Mouse (Mus musculus) liver, embryonic 12.5 days (tissue): ENCODE data around the gene Utrn. TPM values are rescaled to one million over a fixed set of nuclear protein-coding genes. Genes with fewer than 3 reads are reported as not detected.

Experiments used
- ATAC-seq: fragments of 200-750 bp; cut with Nextera tagmentation; 2 replicates; pipeline ENCODE4 v1.8.0; 2017; ENCODE audit warnings: moderate number of reproducible peaks, mild to moderate bottlenecking, moderate library complexity
- H3K27ac ChIP-seq: fragments of 300-500 bp; sonication (generic); 2 replicates; pipeline ENCODE4 v1.5.1; 2016; ENCODE audit warnings: mild to moderate bottlenecking
- H3K27me3 ChIP-seq: fragments of 300-500 bp; sonication (generic); replicated peaks from 2 replicates; pipeline ENCODE4 v1.6.1; 2016; ENCODE audit warnings: mild to moderate bottlenecking, moderate library complexity
- H3K36me3 ChIP-seq: fragments of 300-500 bp; sonication (generic); 2 replicates; pipeline ENCODE4 v1.6.1; 2016; ENCODE audit warnings: mild to moderate bottlenecking, moderate library complexity
- H3K4me1 ChIP-seq: fragments of 300-500 bp; sonication (generic); 2 replicates; pipeline ENCODE4 v1.6.1; 2016
- H3K4me2 ChIP-seq: fragments of 300-500 bp; sonication (generic); 2 replicates; pipeline ENCODE4 v1.6.1; 2016; ENCODE audit warnings: mild to moderate bottlenecking, moderate library complexity
- H3K4me3 ChIP-seq: fragments of 300-500 bp; sonication (generic); 2 replicates; pipeline ENCODE4 v1.5.1; 2016; ENCODE audit warnings: mild to moderate bottlenecking, moderate library complexity
- H3K9ac ChIP-seq: fragments of 300-500 bp; sonication (generic); 2 replicates; pipeline ENCODE4 v1.6.1; 2016; ENCODE audit warnings: mild to moderate bottlenecking, moderate library complexity
- H3K9me3 ChIP-seq: fragments of 300-500 bp; sonication (generic); replicated peaks from 2 replicates; pipeline ENCODE4 v1.6.1; 2016; ENCODE audit warnings: mild to moderate bottlenecking, moderate library complexity
- WGBS: fragments of 180-500 bp; shearing (Covaris S2); methylation state at CpG from one replicate; pipeline ENCODE4 v1.1.7; 2016; ENCODE audit not compliant: insufficient replicate concordance; 5-methylcytosine and 5-hydroxymethylcytosine counted together
- polyA plus RNA-seq: library from polyadenylated mRNA; unstranded; fragments of >200 nt; fragmentation: Nextera tagmentation; extraction: Ambion mirVana; gene quantifications from 2 replicates; pipeline ENCODE4 v1.2.1, GENCODE M21; 2016

The Utrn gene
- polyA plus RNA-seq, 1 experiment from 2014 or later: 14.9 TPM

- no peak for ATAC-seq
- Histone ChIP-seq H3K27ac (no peak overlapping the region), H3K9me3 (no peaks in the 10 kb centered on the region), H3K4me3 (no peak overlapping the region), H3K4me1 (no peaks in the 10 kb centered on the region), H3K9ac (no peak overlapping the region), H3K27me3 (no peaks in the 10 kb centered on the region), H3K36me3 (peaks cover 40% of the 10 kb centered on the region), H3K4me2 (no peak overlapping the region)
- WGBS: 79% methylated on average over 9 of the region's 9 CpGs
Measured at GRCm38 (mm10) chr10:12737926-12738325, 131.2 kb downstream of the Utrn start.

GRCm38 (mm10) chr10:12736861-12737835 is 132.0 kb downstream of the Utrn start:
- H3K4me1 ChIP-seq: no peaks in the 10 kb centered on the region
- H3K27ac ChIP-seq: no peak overlapping the region
- H3K4me2 ChIP-seq: no peak overlapping the region
- no peaks in the 10 kb centered on the region for H3K9me3 ChIP-seq
- peaks cover 40% of the 10 kb centered on the region for H3K36me3 ChIP-seq
- H3K9ac ChIP-seq: no peak overlapping the region
- H3K4me3 ChIP-seq: no peak overlapping the region
- no peak for ATAC-seq
- no peaks in the 10 kb centered on the region for H3K27me3 ChIP-seq
- 81% methylated on average over 18 of the region's 18 CpGs for whole genome bisulfite sequencing

DNA sequence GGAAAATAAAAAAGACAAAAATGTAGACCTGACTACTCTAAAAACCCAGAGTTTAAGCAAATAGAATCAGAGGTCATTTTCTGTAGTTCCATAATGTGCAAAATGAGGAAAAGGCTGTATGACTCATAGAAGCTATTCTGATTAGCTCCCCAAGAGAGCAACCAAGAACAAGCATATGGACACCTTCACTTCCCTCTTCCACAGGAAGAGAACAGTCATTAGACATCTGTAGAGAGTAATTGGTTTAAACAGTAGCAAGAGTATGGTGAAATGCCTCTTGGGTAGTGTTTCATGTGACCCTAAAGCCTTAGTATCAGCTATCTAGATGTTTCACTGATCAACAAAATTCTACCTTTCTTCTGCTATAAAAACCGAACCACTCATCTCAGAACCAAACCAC is 133.5 kb downstream of the Utrn start:
- peaks cover 40% of the 10 kb centered on the region for H3K36me3 ChIP-seq
- H3K9me3 ChIP-seq: no peaks in the 10 kb centered on the region
- ATAC-seq: no peak
- H3K9ac ChIP-seq: no peak overlapping the region
- no peaks in the 10 kb centered on the region for H3K27me3 ChIP-seq
- no peak overlapping the region for H3K4me2 ChIP-seq
- H3K4me3 ChIP-seq: no peak overlapping the region
- WGBS: 66% methylated on average over 1 of the region's 1 CpGs
- H3K4me1 ChIP-seq: no peaks in the 10 kb centered on the region
- no peak overlapping the region for H3K27ac ChIP-seq

DNA sequence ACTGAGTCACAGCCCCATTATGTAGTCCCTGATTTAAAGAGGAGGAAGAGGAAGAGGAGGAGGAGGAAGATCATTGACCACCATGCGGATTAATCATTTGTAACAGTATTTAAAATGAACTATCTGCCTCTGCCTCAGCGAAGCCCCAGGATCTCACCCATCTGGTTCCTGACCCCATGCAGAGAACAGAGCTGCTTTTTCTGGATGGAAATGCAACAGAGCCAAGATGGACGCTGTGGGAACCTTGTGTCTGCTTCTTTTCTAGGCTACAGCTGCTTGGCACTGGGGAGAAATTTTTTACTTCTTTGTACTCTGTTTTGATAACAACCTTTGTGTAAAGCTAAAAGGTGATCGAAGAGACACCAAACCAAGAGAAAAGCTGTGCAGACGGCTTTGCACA is 137.7 kb downstream of the Utrn start:
- H3K36me3 ChIP-seq: peaks cover 25% of the 10 kb centered on the region
- H3K27me3 ChIP-seq: no peaks in the 10 kb centered on the region
- H3K27ac ChIP-seq: no peak overlapping the region
- 72% methylated on average over 5 of the region's 5 CpGs for WGBS
- peaks cover 10% of the 10 kb centered on the region; the same call in 1 of the 2 replicates for H3K4me1 ChIP-seq
- no peak overlapping the region for H3K4me2 ChIP-seq
- H3K4me3 ChIP-seq: no peak overlapping the region
- no peak for ATAC-seq
- H3K9me3 ChIP-seq: no peaks in the 10 kb centered on the region
- H3K9ac ChIP-seq: no peak overlapping the region

GRCm38 (mm10) chr10:12729635-12730034 is 139.5 kb downstream of the Utrn start:
- Histone ChIP-seq H3K4me1 (peaks cover 10% of the 10 kb centered on the region), H3K27ac (no peak overlapping the region), H3K27me3 (no peaks in the 10 kb centered on the region), H3K4me3 (no peak overlapping the region), H3K4me2 (no peak overlapping the region), H3K36me3 (peaks cover 16% of the 10 kb centered on the region), H3K9me3 (no peaks in the 10 kb centered on the region), H3K9ac (no peak overlapping the region)
- ATAC-seq: no peak
- WGBS: 35% methylated on average over 1 of the region's 1 CpGs

GRCm38 (mm10) chr10:12729033-12729432 is 140.1 kb downstream of the Utrn start:
- Histone ChIP-seq H3K4me2 (no peak overlapping the region), H3K9ac (no peak overlapping the region), H3K9me3 (no peaks in the 10 kb centered on the region), H3K4me1 (peaks cover 10% of the 10 kb centered on the region), H3K27ac (no peak overlapping the region), H3K27me3 (no peaks in the 10 kb centered on the region), H3K4me3 (no peak overlapping the region), H3K36me3 (peaks cover 11% of the 10 kb centered on the region)
- peak; percentile 40; the same call in 1 of the 2 replicates for ATAC-seq
- 33% methylated on average over 5 of the region's 5 CpGs for WGBS

DNA sequence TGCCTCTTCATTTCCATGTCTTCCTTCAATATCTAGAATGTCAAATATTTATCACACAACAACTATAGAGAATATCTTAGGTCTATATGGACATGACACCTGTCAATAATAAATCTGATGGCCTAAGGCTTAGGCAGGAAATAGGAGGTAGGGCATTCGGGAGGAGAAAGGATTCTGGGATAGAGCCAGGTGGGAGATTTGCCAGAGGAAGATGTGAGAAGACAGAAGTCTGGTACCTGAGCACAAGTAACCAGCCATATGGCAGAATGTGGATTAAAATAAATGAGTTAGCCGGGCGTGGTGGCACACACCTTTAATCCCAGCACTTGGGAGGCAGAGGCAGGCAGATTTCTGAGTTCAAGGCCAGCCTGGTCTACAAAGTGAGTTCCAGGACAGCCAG is 141.3 kb downstream of the Utrn start:
- peaks cover 17% of the 10 kb centered on the region for H3K4me1 ChIP-seq
- WGBS: 80% methylated on average over 3 of the region's 3 CpGs
- H3K36me3 ChIP-seq: peaks cover 6% of the 10 kb centered on the region; the same call in 1 of the 2 replicates
- H3K27ac ChIP-seq: no peak overlapping the region
- H3K4me2 ChIP-seq: no peak overlapping the region
- ATAC-seq: no peak
- H3K9me3 ChIP-seq: no peaks in the 10 kb centered on the region
- H3K27me3 ChIP-seq: no peaks in the 10 kb centered on the region
- no peak overlapping the region for H3K9ac ChIP-seq
- no peak overlapping the region for H3K4me3 ChIP-seq

DNA sequence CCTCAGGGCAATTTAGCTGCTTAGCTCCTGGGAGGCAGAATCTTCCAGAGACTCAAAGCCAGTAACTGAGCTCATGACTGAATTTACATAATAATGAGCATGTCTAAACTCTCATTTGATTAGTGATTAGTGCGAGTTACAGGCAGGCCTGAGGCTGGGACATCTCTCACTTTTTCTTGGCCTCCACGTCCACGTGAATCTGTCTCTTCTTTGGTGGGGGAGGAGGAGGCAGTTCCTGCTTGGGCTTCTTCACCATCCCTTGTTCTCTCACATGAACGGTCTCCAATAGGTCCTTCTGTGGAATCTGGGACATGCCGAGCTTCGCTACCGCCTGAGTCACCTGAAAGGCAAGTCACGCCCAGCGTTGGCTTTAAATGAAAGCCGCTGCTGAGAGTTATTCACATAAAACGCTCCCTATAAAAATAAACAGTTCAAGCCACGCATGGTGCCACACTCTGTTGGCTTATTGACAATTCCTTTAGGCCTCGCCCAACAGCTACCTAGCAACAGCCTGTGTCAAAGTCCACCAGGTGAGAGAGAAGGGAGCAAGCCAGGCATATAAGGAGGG is 143.0 kb downstream of the Utrn start:
- no peak overlapping the region for H3K4me2 ChIP-seq

GRCm38 (mm10) chr10:12724247-12725001 is 144.7 kb downstream of the Utrn start:
- WGBS: 73% methylated on average over 14 of the region's 14 CpGs
- ATAC-seq: no peak
- peaks cover 18% of the 10 kb centered on the region for H3K4me1 ChIP-seq
- H3K27ac ChIP-seq: no peak overlapping the region
- H3K4me3 ChIP-seq: no peak overlapping the region
- no peak overlapping the region for H3K9ac ChIP-seq
- no peaks in the 10 kb centered on the region for H3K27me3 ChIP-seq
- no peak overlapping the region for H3K4me2 ChIP-seq
- H3K36me3 ChIP-seq: peaks cover 10% of the 10 kb centered on the region
- H3K9me3 ChIP-seq: no peaks in the 10 kb centered on the region

More for the DNA sequence above, 143.0 kb downstream of the Utrn start:
- no peak overlapping the region for H3K9ac ChIP-seq
- H3K27ac ChIP-seq: no peak overlapping the region
- peaks cover 6% of the 10 kb centered on the region; the same call in 1 of the 2 replicates for H3K36me3 ChIP-seq
- 78% methylated on average over 13 of the region's 13 CpGs for WGBS
- no peaks in the 10 kb centered on the region for H3K27me3 ChIP-seq
- H3K4me1 ChIP-seq: peaks cover 19% of the 10 kb centered on the region
- no peak for ATAC-seq
- H3K4me3 ChIP-seq: no peak overlapping the region
- H3K9me3 ChIP-seq: no peaks in the 10 kb centered on the region

- Histone ChIP-seq H3K4me3 (no peak overlapping the region), H3K4me1 (peaks cover 9% of the 10 kb centered on the region), H3K36me3 (peaks cover 13% of the 10 kb centered on the region), H3K27me3 (no peaks in the 10 kb centered on the region), H3K9me3 (no peaks in the 10 kb centered on the region), H3K4me2 (no peak overlapping the region), H3K9ac (no peak overlapping the region), H3K27ac (no peak overlapping the region)
- 34% methylated on average over 3 of the region's 3 CpGs for WGBS
- ATAC-seq: peak; percentile 60; the same call in 1 of the 2 replicates
Measured at GRCm38 (mm10) chr10:12723269-12723668, 145.9 kb downstream of the Utrn start.

DNA sequence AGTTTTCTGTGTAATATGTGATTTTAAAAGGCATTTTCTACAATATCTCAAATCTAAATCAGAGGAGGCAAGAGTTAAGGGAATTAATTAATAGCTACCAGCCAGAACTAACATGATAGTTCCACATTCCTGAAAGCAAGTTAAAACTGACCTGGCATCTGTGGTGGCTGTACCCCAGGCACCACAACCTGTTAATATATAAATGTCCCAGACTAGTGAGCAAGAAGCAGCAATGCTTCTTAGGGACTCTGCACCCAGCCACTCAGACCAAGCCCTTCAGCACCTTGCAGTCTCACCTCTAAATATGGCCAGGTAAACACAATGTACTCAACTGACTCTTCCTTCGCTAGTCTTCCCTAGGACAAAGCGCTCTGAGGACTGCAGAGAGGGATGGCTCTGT is 147.1 kb downstream of the Utrn start:
- H3K9ac ChIP-seq: no peak overlapping the region
- H3K27me3 ChIP-seq: no peaks in the 10 kb centered on the region
- H3K4me1 ChIP-seq: peaks cover 9% of the 10 kb centered on the region
- H3K36me3 ChIP-seq: peaks cover 13% of the 10 kb centered on the region
- 89% methylated on average over 2 of the region's 2 CpGs for WGBS
- H3K4me2 ChIP-seq: no peak overlapping the region
- H3K27ac ChIP-seq: no peak overlapping the region
- H3K4me3 ChIP-seq: no peak overlapping the region
- H3K9me3 ChIP-seq: no peaks in the 10 kb centered on the region
- ATAC-seq: no peak

DNA sequence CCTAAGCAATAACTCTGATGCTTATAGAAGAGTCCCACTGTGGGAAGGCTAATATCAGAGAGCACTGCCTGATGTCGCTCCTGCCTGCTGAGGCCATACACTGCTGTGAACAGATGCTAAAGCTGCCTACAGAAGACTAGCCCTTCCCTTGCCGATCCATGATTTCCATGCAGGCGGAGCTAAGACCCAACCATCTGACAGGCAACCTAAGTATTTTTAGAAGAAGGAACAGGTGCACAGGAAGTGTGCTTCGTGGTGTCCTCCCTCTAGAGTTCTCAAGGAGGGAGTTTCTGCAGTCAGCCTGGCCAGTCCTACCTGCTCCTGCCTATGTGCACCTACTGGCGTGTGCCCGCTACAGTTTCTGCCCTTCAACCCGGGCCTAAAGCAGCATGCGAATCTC is 150.8 kb downstream of the Utrn start:
- H3K4me2 ChIP-seq: no peak overlapping the region
- no peak overlapping the region for H3K9ac ChIP-seq
- H3K9me3 ChIP-seq: no peaks in the 10 kb centered on the region
- WGBS: 73% methylated on average over 8 of the region's 8 CpGs
- peaks cover 16% of the 10 kb centered on the region for H3K36me3 ChIP-seq
- H3K27me3 ChIP-seq: no peaks in the 10 kb centered on the region
- no peak overlapping the region for H3K4me3 ChIP-seq
- no peak overlapping the region for H3K27ac ChIP-seq
- H3K4me1 ChIP-seq: peaks cover 6% of the 10 kb centered on the region
- no peak for ATAC-seq
